Mouse (Mus musculus): ENCODE results near the gene Tmem248. TPM values are rescaled to one million over a fixed set of nuclear protein-coding genes. Genes with fewer than 3 reads are reported as not detected.
"Not testable (repeated sequence)": the region's sequence is repeated elsewhere in the genome, so short reads cannot be mapped to it uniquely, and the experiment has no call there.

The Tmem248 gene
- polyA plus RNA-seq, 1 experiment from 2014 or later = 40.2 TPM

DNA sequence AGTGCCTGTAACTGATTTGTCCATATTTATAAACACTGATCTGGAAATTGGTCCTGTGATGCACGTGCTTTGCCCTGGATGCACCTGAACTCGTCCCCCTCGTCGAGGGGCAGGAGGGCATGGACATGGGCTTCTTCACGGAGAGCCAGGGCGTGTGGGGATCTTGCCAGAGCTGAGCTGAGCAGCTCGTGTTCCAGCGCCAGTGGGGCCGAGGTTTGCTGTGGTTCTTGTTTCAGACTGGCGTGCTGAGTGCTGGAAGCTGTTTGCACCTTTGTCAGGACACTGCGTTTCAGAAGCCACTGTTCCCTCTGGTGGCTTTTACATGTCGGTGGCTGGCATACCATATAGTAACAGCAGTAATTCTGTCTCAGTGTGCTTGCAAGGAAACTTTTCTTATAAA lies 24.5 kb downstream of the Tmem248 start:
- ATAC-seq = no peak
- no peak overlapping the region for H3K4me2 ChIP-seq (replicated peaks)
- 89% methylated on average over 12 of the region's 12 CpGs for WGBS
- no peaks in the 10 kb centered on the region for H3K9me3 ChIP-seq
- H3K36me3 ChIP-seq = peaks cover 59% of the 10 kb centered on the region
- no peaks in the 10 kb centered on the region for H3K4me1 ChIP-seq (replicated peaks)
- H3K27ac ChIP-seq = no peak overlapping the region
- H3K4me3 ChIP-seq (replicated peaks) = no peak overlapping the region
- no peak overlapping the region for H3K9ac ChIP-seq
- no peaks in the 10 kb centered on the region for H3K27me3 ChIP-seq (replicated peaks)

DNA sequence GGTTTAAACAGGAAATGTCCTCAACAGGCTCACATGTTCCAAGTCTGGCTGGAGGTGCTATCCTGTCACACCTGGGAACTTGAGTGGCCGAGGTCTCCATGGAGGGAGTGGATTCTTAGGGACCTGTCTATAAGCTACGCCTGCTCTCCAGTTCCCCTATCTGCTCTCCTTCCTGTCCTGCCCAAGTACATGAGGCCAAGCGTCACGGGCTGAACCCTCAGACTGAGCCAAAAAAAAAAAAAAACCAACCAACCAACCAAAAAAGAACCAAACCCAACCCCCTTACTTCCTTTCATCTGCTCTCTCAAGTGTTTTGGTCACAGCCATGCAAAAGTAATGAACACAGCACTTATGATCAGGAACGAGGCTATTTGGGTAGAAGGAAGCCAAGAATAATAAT lies 30.9 kb downstream of the Tmem248 start:
- Histone ChIP-seq H3K9me3 (no peaks in the 10 kb centered on the region), H3K27ac (no peak overlapping the region), H3K9ac (no peak overlapping the region), H3K4me3 (replicated peaks) (no peak overlapping the region), H3K4me2 (replicated peaks) (no peak overlapping the region), H3K27me3 (replicated peaks) (no peaks in the 10 kb centered on the region), H3K36me3 (peaks cover 42% of the 10 kb centered on the region), H3K4me1 (replicated peaks) (no peaks in the 10 kb centered on the region)
- 77% methylated on average over 5 of the region's 5 CpGs for WGBS
- ATAC-seq = no peak

- Histone ChIP-seq H3K4me1 (replicated peaks) (peaks cover 4% of the 10 kb centered on the region; the same call in 1 of the 2 replicates), H3K36me3 (peaks cover 3% of the 10 kb centered on the region; the same call in 1 of the 2 replicates), H3K9ac (peak overlapping the region; percentile 80), H3K9me3 (no peaks in the 10 kb centered on the region), H3K27ac (peak overlapping the region; percentile 84), H3K4me2 (replicated peaks) (peak overlapping the region; percentile 84), H3K4me3 (replicated peaks) (peak overlapping the region; percentile 69), H3K27me3 (replicated peaks) (no peaks in the 10 kb centered on the region)
- peak; percentile 1; the same call in 1 of the 2 replicates for ATAC-seq
- 10% methylated on average over 19 of the region's 19 CpGs for WGBS
Observed at GRCm38 (mm10) chr5:130254164-130255016, 37.5 kb downstream of the Tmem248 start.

DNA sequence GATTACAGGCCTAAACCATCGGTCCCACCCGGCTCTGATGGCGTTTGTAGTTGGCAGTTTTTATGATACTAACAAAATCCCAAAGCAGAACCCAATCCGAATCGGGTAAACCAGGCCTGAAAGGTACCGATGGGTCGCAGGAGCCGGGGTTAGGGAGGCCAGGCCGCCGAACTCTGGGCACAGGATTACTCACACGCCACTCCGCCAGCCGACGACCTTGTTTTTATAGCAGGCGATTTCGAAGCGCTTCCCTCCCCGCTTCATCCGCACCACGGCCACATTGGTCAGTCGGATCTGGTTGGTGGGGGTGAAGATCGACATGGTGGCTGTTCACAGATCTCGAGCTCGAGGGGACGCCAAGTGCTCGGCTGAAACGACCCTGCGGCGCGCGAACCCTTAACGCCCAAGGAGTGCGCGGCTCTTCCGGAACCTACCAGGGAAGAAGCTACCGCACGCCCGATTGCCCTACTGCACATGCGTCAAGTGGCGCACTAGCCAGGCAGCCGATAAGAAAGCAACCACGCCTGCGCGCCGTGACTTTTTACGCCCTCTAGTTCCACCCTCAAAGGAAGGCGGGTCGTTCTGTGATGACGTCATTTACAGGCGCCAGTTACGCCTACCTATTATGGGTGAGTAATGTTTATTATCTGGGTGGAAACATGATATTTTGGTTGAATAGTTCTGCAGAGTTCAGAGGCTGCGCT lies 38.3 kb downstream of the Tmem248 start, which contains the start of the genes Sbds and Tyw1:
Gene Sbds (minus strand): TSS at position 514 of the 704 bp plus-strand sequence.
Gene Tyw1 (plus strand): TSS at position 603 of the 704 bp plus-strand sequence.
- H3K27me3 ChIP-seq (replicated peaks) = no peaks in the 10 kb centered on the region
- H3K9ac ChIP-seq = peak within 1 kb of the TSS; percentile 80
- under 1% methylated on average over 52 of the region's 52 CpGs for WGBS
- peaks cover under 1% of the 10 kb centered on the region; the same call in 1 of the 2 replicates for H3K36me3 ChIP-seq
- H3K4me1 ChIP-seq (replicated peaks) = peaks cover 4% of the 10 kb centered on the region; the same call in 1 of the 2 replicates
- no peaks in the 10 kb centered on the region for H3K9me3 ChIP-seq
- peak within 1 kb of the TSS; percentile 84 for H3K27ac ChIP-seq
- ATAC-seq = peak; percentile 91
- H3K4me3 ChIP-seq (replicated peaks) = peak within 1 kb of the TSS; percentile 69
- peak within 1 kb of the TSS; percentile 84 for H3K4me2 ChIP-seq (replicated peaks)

GRCm38 (mm10) chr5:130255799-130256525 lies 39.1 kb downstream of the Tmem248 start:
- peak overlapping the region; percentile 42; the same call in 1 of the 2 replicates for H3K9ac ChIP-seq
- not testable (repeated sequence) for H3K27me3 ChIP-seq (replicated peaks); H3K9me3 ChIP-seq; H3K36me3 ChIP-seq; H3K4me1 ChIP-seq (replicated peaks)
- H3K4me3 ChIP-seq (replicated peaks) = peak overlapping the region; percentile 69
- WGBS = 27% methylated on average over 20 of the region's 20 CpGs
- H3K27ac ChIP-seq = peak overlapping the region; percentile 81
- peak overlapping the region; percentile 84 for H3K4me2 ChIP-seq (replicated peaks)
- peak; percentile 3; the same call in 1 of the 2 replicates for ATAC-seq

GRCm38 (mm10) chr5:130256678-130257271 lies 39.9 kb downstream of the Tmem248 start:
- H3K36me3 ChIP-seq = no peaks in the 10 kb centered on the region; the same call in 1 of the 2 replicates
- H3K4me2 ChIP-seq (replicated peaks) = peak overlapping the region; percentile 84
- H3K9ac ChIP-seq = peak overlapping the region; percentile 74
- peaks cover 4% of the 10 kb centered on the region; the same call in 1 of the 2 replicates for H3K4me1 ChIP-seq (replicated peaks)
- no peaks in the 10 kb centered on the region for H3K27me3 ChIP-seq (replicated peaks)
- peak; percentile 94 for ATAC-seq
- H3K27ac ChIP-seq = peak overlapping the region; percentile 81
- H3K4me3 ChIP-seq (replicated peaks) = peak overlapping the region; percentile 69
- WGBS = under 1% methylated on average over 25 of the region's 25 CpGs
- H3K9me3 ChIP-seq = no peaks in the 10 kb centered on the region

DNA sequence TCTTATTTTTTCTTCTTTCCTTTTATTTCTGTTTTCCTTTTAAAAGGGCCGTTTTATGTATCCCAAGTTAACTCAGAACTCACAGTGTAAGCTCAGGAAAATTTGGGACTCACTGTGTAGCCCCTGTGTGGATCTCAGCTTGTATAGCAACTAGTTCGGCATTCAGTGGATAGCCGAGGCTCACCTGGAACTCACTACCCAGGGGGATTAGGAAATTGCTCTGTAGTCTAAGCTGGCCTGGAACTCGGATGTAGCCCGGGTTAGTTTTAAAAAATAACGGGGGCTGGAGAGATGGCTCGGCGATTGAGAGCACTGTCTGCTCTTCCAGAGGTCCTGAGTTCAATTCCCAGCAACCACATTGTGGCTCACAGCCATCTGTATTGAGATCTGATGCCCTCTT lies 40.4 kb downstream of the Tmem248 start:
- 7% methylated on average over 8 of the region's 8 CpGs for WGBS
- H3K36me3 ChIP-seq = no peaks in the 10 kb centered on the region; the same call in 1 of the 2 replicates
- H3K4me2 ChIP-seq (replicated peaks) = peak overlapping the region; percentile 84
- H3K9me3 ChIP-seq = no peaks in the 10 kb centered on the region
- peak overlapping the region; percentile 74 for H3K9ac ChIP-seq
- peaks cover 4% of the 10 kb centered on the region; the same call in 1 of the 2 replicates for H3K4me1 ChIP-seq (replicated peaks)
- H3K4me3 ChIP-seq (replicated peaks) = peak overlapping the region; percentile 69
- peak overlapping the region; percentile 79 for H3K27ac ChIP-seq
- H3K27me3 ChIP-seq (replicated peaks) = no peaks in the 10 kb centered on the region
- no peak for ATAC-seq

DNA sequence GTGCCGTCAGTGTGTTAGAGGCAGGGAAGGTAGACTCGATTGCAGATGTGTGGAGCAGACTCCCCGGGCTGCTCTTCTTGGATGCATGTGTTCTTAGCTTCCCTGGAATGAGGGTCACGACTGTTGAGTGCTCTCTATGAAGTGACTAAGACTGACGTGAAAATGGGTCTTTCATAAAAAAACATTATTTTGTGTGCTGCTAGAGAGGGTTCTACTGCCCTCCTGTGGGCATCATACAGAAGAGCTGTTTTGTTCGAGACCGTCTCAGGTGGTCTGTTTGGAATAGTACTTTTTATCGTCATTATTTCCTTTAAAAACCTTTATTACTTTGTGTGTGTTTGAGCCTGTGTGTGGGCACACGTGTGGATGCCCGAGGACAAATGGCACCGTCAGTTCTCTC lies 46.6 kb downstream of the Tmem248 start:
- H3K27ac ChIP-seq = no peak overlapping the region
- no peak overlapping the region for H3K4me3 ChIP-seq (replicated peaks)
- no peaks in the 10 kb centered on the region for H3K4me1 ChIP-seq (replicated peaks)
- peaks cover 17% of the 10 kb centered on the region for H3K36me3 ChIP-seq
- no peaks in the 10 kb centered on the region for H3K9me3 ChIP-seq
- no peak for ATAC-seq
- no peak overlapping the region for H3K9ac ChIP-seq
- no peak overlapping the region for H3K4me2 ChIP-seq (replicated peaks)
- 78% methylated on average over 11 of the region's 11 CpGs for WGBS
- H3K27me3 ChIP-seq (replicated peaks) = no peaks in the 10 kb centered on the region

DNA sequence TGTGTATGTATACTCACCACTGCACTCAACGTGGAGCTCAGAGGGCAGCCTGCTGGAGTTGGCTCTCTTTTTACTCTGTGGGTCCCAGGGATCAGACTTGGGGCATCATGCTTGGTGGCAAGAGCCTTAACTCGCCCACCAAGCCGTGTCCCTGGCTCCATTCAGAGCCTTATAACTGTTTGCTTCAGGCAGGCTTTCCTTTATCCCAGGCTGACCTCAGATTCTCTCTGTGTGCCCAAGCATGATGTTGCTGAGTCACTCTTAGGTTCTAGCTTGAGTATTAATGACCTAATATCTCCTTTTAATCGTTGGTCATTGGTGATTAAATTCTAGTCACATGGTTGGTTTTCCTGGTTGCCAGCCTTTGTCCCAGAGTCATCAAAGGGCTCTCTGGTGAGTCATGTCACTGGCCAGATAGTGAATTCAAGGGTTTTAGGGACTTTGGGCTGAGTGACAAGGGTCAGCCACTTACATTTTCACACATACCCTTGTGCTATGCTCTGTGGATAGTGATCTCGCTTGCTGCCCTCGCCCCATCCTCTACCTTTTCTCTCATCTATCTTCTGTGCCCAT lies 47.6 kb downstream of the Tmem248 start:
- Histone ChIP-seq H3K4me2 (replicated peaks) (no peak overlapping the region), H3K27ac (no peak overlapping the region), H3K9me3 (no peaks in the 10 kb centered on the region), H3K27me3 (replicated peaks) (no peaks in the 10 kb centered on the region), H3K36me3 (peaks cover 19% of the 10 kb centered on the region), H3K4me1 (replicated peaks) (no peaks in the 10 kb centered on the region), H3K4me3 (replicated peaks) (no peak overlapping the region), H3K9ac (no peak overlapping the region)
- 85% methylated on average over 6 of the region's 6 CpGs for WGBS
- ATAC-seq = 0 out of 2 replicates have a peak, but pooled peaks have one; percentile 57

DNA sequence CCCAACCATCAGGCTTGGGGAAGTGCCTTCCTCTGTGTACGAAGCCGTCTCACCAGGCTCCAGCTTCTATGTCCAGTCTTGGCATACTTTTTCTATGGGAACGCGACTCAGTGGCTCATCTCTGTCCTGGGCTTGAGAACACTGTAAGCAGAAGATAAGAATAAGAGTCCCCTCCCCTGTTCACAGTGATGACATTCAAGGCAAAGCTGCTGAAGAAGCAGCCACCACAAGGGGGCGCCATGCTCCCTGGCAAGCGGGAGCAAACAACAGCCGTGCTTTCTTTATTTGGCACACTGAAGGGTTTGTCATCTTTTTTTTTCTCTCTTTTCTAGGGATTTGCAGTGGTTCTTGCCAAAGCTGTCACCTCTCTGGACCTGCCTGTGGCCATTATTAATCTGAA lies 49.8 kb downstream of the Tmem248 start:
- H3K4me3 ChIP-seq (replicated peaks) = no peak overlapping the region
- H3K9me3 ChIP-seq = no peaks in the 10 kb centered on the region
- no peak overlapping the region for H3K27ac ChIP-seq
- H3K4me1 ChIP-seq (replicated peaks) = no peaks in the 10 kb centered on the region
- ATAC-seq = no peak
- no peak overlapping the region for H3K9ac ChIP-seq
- no peaks in the 10 kb centered on the region for H3K27me3 ChIP-seq (replicated peaks)
- H3K4me2 ChIP-seq (replicated peaks) = no peak overlapping the region
- WGBS = 88% methylated on average over 7 of the region's 7 CpGs
- H3K36me3 ChIP-seq = peaks cover 24% of the 10 kb centered on the region

DNA sequence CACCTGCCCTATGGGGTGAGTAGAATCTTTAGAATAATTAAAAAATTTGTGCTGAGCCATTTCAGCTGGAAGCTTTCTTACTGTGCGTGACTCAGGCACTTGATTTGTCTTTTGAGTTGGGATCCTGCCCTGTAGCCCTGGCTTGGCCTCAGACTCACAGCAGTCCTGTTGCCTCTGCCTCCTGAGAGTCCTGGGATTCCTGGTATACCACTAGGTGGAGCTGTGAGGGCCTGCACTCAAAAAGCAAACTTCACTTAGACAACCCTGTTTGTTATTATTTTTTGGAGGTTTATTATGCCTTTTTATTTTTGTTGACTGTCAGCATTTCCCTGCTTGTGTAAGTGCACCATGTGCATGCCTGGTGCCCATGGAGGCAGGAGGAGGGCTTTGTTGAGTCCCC lies 50.4 kb downstream of the Tmem248 start:
- H3K36me3 ChIP-seq = peaks cover 24% of the 10 kb centered on the region
- ATAC-seq = no peak
- H3K4me3 ChIP-seq (replicated peaks) = no peak overlapping the region
- H3K4me1 ChIP-seq (replicated peaks) = no peaks in the 10 kb centered on the region
- 72% methylated on average over 1 of the region's 1 CpGs for WGBS
- H3K9ac ChIP-seq = no peak overlapping the region
- no peaks in the 10 kb centered on the region for H3K9me3 ChIP-seq
- no peak overlapping the region for H3K4me2 ChIP-seq (replicated peaks)
- H3K27me3 ChIP-seq (replicated peaks) = no peaks in the 10 kb centered on the region
- H3K27ac ChIP-seq = no peak overlapping the region

Measured in intestine, embryonic 15.5 days (tissue).